Mouse (Mus musculus) liver, adult 2 months (tissue): ENCODE data around the gene Gar1.

ENCODE experiments used
- CTCF ChIP-seq: fragments of 200-500 bp; IDR thresholded peaks from 2 replicates; pipeline ENCODE4 v1.5.1; 2011; ENCODE audit warnings: low read depth, low read length, control low read depth
- POLR2A ChIP-seq: fragments of 200-500 bp; IDR thresholded peaks from 2 replicates; pipeline ENCODE4 v1.6.1; 2011; ENCODE audit warnings: low read length, control low read depth; ENCODE audit not compliant: insufficient read depth; ENCODE audit errors: extremely low read depth

DNA sequence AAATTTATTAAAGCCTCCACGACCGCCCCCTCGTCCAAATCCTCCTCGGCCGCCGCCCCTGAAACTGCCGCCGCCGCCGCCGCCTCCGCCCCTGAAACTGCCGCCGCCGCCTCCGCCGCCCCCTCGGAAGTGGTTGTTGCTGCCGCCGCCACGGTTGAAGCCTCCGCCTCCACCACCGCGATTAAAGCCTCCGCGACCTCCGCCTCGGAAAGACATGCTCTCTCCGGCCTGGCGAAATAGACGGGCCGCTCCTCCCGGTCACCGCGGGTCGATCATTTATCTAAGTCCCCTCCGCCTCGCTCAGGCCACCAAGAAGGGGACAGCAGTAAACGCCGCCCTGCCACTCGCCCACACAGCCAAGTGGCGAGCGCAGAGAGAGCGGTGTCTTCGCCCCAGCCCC is 570 bp downstream of the Gar1 start:
- no peak for TF ChIP-seq POLR2A
- no peak for TF ChIP-seq CTCF
